Mouse (Mus musculus) C2C12 (cell line): ENCODE measurements around the gene Acot1. TPM values are rescaled to one million over a fixed set of nuclear protein-coding genes. Genes with fewer than 3 reads are reported as not detected.
"Not testable (repeated sequence)": the region's sequence is repeated elsewhere in the genome, so short reads cannot be mapped to it uniquely, and the experiment has no call there.

Source experiments
- H3K27me3 ChIP-seq: one replicate; pipeline ENCODE4 v1.6.1; 2011; ENCODE audit not compliant: control insufficient read depth, insufficient read depth, insufficient read length
- H3K36me3 ChIP-seq: one replicate; pipeline ENCODE4 v1.6.1; 2011; ENCODE audit not compliant: control insufficient read depth, insufficient read depth
- H3K4me3 ChIP-seq: one replicate; pipeline ENCODE4 v1.5.1; 2011; ENCODE audit warnings: mild to moderate bottlenecking, control low read depth; ENCODE audit not compliant: poor library complexity, insufficient read depth, severe bottlenecking
- H3K79me2 ChIP-seq: one replicate; pipeline ENCODE4 v1.6.1; 2011; ENCODE audit not compliant: control insufficient read depth, insufficient read depth
- H3K79me3 ChIP-seq: one replicate; pipeline ENCODE4 v1.6.1; 2011; ENCODE audit warnings: low read depth, control low read depth
- H3ac ChIP-seq: one replicate; pipeline ENCODE3; 2011; ENCODE audit warnings: low read depth; ENCODE audit not compliant: control insufficient read depth, insufficient read length
- CEBPB ChIP-seq: IDR thresholded peaks from one replicate; pipeline ENCODE4 v1.6.1; 2011; ENCODE audit warnings: low read depth, mild to moderate bottlenecking, control low read depth, moderate library complexity
- CTCF ChIP-seq: IDR thresholded peaks from one replicate; pipeline ENCODE4 v1.5.1; 2011; ENCODE audit not compliant: control insufficient read depth, insufficient read depth, insufficient read length
- FOSL1 ChIP-seq: IDR thresholded peaks from one replicate; pipeline ENCODE4 v1.8.0; 2011; ENCODE audit warnings: mild to moderate bottlenecking, low read length; ENCODE audit not compliant: poor library complexity, insufficient read depth, severe bottlenecking
- MAX ChIP-seq: IDR thresholded peaks from one replicate; pipeline ENCODE4 v1.6.1; 2011; ENCODE audit warnings: mild to moderate bottlenecking, control low read depth
- MYOD1 ChIP-seq: IDR thresholded peaks from one replicate; pipeline ENCODE4 v1.6.1; 2011; ENCODE audit warnings: low read depth; ENCODE audit not compliant: control insufficient read depth, insufficient read length
- MYOG ChIP-seq: IDR thresholded peaks from one replicate; pipeline ENCODE4 v1.6.1; 2011; ENCODE audit not compliant: control insufficient read depth, insufficient read length; ENCODE audit errors: extremely low read depth
- USF1 ChIP-seq: IDR thresholded peaks from one replicate; pipeline ENCODE4 v1.6.1; 2011; ENCODE audit warnings: low read depth, mild to moderate bottlenecking, control low read depth, moderate library complexity
- polyA plus RNA-seq: library from polyadenylated mRNA; unstranded; fragments of >200 nt; fragmentation: generic; extraction: Trizol; gene quantifications from one replicate; pipeline ENCODE4 v1.2.1, GENCODE M21; 2012; ENCODE audit warnings: missing spikeins

Acot1 gene
- polyA plus RNA-seq, 1 experiment, result 0.41 TPM

GRCm38 (mm10) chr12:83998341-83999107 is 10.8 kb upstream of the Acot1 start:
- no peaks in the 10 kb centered on the region for H3K79me2 ChIP-seq
- H3K27me3 ChIP-seq, result no peaks in the 10 kb centered on the region
- H3K4me3 ChIP-seq, result no peak overlapping the region
- H3ac ChIP-seq, result no peak overlapping the region
- H3K79me3 ChIP-seq, result no peaks in the 10 kb centered on the region
- TF ChIP-seq MYOG (no peak), CEBPB (no peak), MYOD1 (no peak), FOSL1 (no peak)
- no peaks in the 10 kb centered on the region for H3K36me3 ChIP-seq

GRCm38 (mm10) chr12:83999237-83999636 is 10.1 kb upstream of the Acot1 start:
- not testable (repeated sequence) for H3K79me2 ChIP-seq, H3ac ChIP-seq, H3K36me3 ChIP-seq, H3K79me3 ChIP-seq, H3K27me3 ChIP-seq, H3K4me3 ChIP-seq

GRCm38 (mm10) chr12:84000418-84000817 is 8.9 kb upstream of the Acot1 start:
- no peaks in the 10 kb centered on the region for H3K27me3 ChIP-seq
- H3K36me3 ChIP-seq, result no peaks in the 10 kb centered on the region
- TF ChIP-seq MYOD1 (no peak), MAX (no peak), CEBPB (no peak), CTCF (no peak), FOSL1 (no peak), MYOG (no peak), USF1 (no peak)
- no peaks in the 10 kb centered on the region for H3K79me2 ChIP-seq
- H3K79me3 ChIP-seq, result no peaks in the 10 kb centered on the region
- no peak overlapping the region for H3ac ChIP-seq
- no peak overlapping the region for H3K4me3 ChIP-seq

- Histone ChIP-seq H3K27me3 (no peaks in the 10 kb centered on the region), H3K4me3 (no peak overlapping the region), H3K79me2 (no peaks in the 10 kb centered on the region), H3K79me3 (no peaks in the 10 kb centered on the region), H3ac (no peak overlapping the region), H3K36me3 (no peaks in the 10 kb centered on the region)
- TF ChIP-seq CEBPB (no peak), FOSL1 (no peak), CTCF (no peak), MAX (no peak), USF1 (no peak), MYOG (no peak), MYOD1 (no peak)
These were observed 5.4 kb upstream of the Acot1 start for GRCm38 (mm10) chr12:84003866-84004265.

GRCm38 (mm10) chr12:84008251-84008650 is 1.0 kb upstream of the Acot1 start:
- Histone ChIP-seq H3K27me3 (peaks cover 15% of the 10 kb centered on the region), H3K36me3 (no peaks in the 10 kb centered on the region), H3K79me3 (no peaks in the 10 kb centered on the region), H3K79me2 (no peaks in the 10 kb centered on the region), H3ac (no peak overlapping the region), H3K4me3 (no peak overlapping the region)
- TF ChIP-seq USF1, result no peak

- no peak for TF ChIP-seq FOSL1
- no peak for TF ChIP-seq MYOD1
- no peak for TF ChIP-seq MAX
- no peak for TF ChIP-seq USF1
- no peaks in the 10 kb centered on the region for H3K79me3 ChIP-seq
- H3K27me3 ChIP-seq, result peaks cover 15% of the 10 kb centered on the region
- H3K36me3 ChIP-seq, result no peaks in the 10 kb centered on the region
- no peaks in the 10 kb centered on the region for H3K79me2 ChIP-seq
- no peak overlapping the region for H3K4me3 ChIP-seq
- no peak overlapping the region for H3ac ChIP-seq
These were observed 561 bp upstream of the Acot1 start for GRCm38 (mm10) chr12:84008729-84009128.
